Mouse (Mus musculus) lung, adult 18-20 months (tissue): Measurements from ENCODE around the gene Cdca7l.

Experiments used
- DNase-seq, 2 experiments: peaks; one replicate each; pipeline ENCODE4 v3.0.0; 2022; ENCODE audit warnings: mixed read lengths in 2 of 2

The Cdca7l gene

GRCm38 (mm10) chr12:117810074-117810473 is 6.0 kb downstream of the Cdca7l start:
- DNase-seq = no peak

DNA sequence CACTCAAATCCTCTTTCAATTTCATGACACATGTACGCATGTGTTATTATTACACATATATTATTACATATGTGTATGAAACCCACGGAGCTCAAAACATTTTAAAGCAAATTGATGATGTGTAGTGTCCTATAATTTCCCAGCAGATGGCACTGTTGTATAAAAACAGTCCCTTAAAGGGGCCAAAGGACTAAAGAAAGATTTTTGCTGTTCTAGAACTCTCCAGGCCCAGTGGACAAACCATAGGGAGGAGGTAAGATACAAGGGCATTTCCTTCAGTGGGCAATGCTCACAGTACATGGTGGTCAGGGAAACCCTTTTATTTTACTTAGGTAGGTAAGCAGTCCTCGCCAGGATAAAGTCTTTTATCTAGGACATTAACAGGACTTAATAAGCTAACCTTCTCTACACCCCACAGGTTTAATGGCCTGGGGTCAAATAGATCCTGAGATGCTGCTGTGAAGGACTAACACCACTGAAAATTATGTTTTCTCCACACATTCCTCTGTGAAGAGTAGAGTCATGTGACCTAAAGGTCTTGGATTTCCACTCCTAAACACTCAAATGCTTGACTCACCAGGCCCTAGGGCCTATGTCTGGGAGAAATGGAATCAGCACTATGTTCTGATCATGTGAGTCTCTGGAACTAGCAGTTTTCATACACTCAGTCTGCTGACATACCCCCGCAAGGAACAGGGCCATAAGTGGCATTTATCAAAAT is 16.2 kb downstream of the Cdca7l start:
- DNase-seq = no peak

- no peak for DNase-seq
Observed at GRCm38 (mm10) chr12:117820859-117821221, 16.8 kb downstream of the Cdca7l start.

GRCm38 (mm10) chr12:117821394-117821793 is 17.3 kb downstream of the Cdca7l start:
- no peak for DNase-seq

DNA sequence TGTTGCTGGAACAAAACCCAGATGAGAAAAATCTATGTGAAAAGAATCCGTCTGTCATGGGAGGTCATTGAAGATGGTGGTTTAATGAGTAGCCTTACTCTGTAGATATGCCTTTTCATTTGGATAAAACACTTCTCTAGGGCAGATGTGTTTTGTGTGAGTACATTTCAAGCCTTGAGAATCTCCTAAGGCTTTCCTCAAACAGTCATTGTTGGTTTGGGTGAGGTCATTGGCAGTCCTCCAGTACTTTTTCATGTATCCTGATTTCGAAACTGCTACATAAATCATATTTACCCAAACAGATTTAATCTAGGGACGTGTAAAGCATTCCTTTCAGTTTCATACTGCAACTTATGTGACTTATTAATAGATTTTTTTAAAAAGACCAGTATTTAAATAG is 24.3 kb downstream of the Cdca7l start:
- peak; percentile 20 to 73 for DNase-seq

GRCm38 (mm10) chr12:117831351-117831961 is 27.4 kb downstream of the Cdca7l start:
- DNase-seq = no peak

- no peak for DNase-seq
Observed at GRCm38 (mm10) chr12:117832190-117832589, 28.1 kb downstream of the Cdca7l start.

GRCm38 (mm10) chr12:117834652-117835051 is 30.6 kb downstream of the Cdca7l start:
- no peak for DNase-seq

DNA sequence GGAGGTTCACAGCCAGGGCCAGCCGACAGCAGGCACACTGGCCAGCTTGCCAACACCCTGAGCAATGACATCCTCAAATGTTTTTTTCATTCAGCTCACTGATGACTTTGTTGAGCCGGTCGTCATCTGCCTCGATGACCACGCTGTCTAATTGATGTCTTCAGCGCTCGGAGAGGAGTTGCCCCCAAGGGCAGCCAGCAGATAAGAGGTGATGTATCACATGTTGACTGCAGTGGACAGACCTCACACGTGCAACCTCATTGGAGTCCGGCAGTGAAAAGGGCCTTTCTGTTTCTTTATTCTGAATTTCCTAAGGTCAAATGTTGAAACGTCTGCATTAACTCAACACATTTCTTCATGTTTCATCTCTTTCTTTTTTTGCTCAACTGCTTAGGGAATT is 31.3 kb downstream of the Cdca7l start:
- DNase-seq = no peak

- no peak for DNase-seq
Observed at GRCm38 (mm10) chr12:117837376-117837775, 33.3 kb downstream of the Cdca7l start.

- DNase-seq = no peak
Observed at GRCm38 (mm10) chr12:117840705-117841104, 36.6 kb downstream of the Cdca7l start.

DNA sequence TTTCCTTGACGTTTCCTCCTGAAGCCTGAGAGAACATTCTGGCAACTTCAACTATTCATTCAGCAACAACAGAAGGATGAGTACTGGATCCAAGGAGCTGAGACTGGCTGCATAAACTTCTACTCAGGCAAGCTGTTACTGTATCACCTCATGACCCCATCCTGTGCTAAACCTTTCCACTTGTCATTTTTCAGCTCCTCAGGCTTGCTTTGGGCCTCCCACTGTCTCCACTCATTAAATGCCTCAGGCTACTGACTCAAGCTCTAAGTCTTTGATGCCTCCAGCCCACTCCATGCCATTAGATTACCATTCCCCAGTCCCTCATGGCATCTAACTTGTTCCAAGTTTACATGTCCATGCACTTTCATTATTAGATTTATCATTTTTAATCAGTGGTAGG is 38.6 kb downstream of the Cdca7l start:
- no peak for DNase-seq

DNA sequence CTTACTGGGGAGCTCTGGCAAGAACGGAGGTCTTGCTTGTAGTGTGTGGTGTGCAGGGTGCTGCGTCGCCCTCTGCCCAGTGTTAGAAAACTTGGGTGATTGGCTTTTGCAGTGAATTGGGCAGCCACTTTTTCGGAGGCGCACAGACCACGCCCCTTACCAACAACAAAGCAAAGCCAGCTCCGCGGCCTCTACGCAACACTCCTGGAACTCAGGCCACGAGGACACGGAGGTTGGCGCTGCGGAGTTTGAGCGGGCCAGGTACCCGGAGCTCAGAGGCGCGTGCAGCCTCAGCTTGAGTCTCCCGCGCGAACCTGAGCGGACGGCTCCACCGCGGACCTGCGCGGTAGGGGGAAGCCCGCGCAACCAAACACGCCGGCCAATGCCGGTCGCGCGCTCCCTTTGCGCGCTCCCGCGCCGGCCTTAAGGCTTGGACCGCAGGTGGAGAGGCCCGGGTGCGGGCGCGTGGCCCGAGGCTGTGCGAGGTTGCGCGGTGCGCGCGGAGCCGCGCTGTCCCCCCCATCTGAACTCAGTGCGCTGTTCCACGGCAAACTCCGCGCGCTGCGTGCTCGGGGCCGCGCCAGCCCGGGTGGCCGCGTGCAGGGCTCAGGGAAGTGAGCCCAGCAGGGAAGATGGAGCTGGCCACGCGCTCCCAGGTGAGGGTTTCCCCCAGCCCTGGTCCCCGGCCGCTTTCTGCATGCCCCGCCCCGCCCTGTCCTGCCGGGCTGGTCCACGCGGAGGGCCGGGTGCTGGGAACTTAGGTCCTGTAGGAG is 39.4 kb downstream of the Cdca7l start:
- peak; percentile 23 to 37 for DNase-seq

- DNase-seq = no peak
Observed at GRCm38 (mm10) chr12:117844075-117844408, 40.0 kb downstream of the Cdca7l start.

GRCm38 (mm10) chr12:117844917-117845316 is 40.8 kb downstream of the Cdca7l start:
- DNase-seq = no peak

DNA sequence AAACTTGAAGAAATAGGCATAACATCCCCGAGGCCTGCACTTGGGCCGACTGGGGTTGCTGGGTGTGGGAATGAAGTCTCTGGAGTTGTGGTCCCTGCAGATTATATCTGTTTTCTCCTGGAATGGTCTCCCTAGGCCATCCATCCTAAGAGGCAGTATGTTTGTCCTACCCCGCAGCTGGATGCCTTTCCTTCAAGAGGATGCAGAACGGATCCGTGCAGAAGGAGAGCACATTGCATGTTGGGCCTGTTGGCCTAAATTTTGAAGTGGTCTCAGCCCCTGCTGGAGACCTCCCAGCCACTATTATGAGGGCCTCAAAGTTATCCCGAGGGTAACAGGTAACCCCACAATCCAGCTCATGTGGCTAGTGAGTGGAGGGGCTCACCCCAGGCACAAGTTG is 44.5 kb downstream of the Cdca7l start:
- no peak for DNase-seq

DNA sequence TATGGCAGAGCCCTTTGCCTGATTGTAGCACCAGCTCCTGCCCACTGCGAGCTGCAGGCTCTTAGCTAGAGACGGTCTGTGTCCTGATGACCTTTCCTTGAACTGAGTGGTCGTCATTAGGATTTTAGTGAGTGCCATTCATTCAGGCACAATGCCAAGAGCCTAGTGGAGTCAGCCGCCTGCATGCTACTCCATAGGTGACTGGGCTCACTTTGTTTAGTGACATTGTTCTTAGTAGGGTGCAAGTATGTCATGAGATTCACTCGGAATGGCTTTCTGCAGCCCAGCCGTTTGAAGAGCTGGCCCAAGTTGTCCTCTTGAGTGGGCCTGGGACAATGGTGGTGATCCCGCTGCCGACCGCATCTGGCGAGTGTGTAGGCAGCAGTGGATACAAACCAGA is 46.4 kb downstream of the Cdca7l start:
- DNase-seq = no peak

DNA sequence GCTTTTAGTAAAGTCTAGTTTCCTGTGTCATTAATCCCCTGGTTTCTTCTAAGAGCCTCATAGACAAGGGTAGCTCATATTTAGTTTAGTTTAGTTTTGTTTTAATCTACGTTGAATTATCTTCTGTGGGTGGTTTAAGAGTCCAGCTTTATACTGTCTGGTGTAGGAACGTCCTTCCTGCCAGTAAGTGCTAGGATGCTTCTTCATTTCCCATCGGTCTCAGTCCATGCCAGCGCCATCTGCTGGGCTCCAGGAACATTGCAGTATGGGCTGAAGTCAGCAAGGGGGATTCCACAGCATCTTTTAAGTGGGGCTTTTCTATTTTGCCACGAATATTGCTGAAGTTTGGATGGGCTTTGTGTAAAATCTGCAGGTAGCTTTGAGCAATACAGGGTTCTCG is 49.2 kb downstream of the Cdca7l start:
- DNase-seq = peak; percentile 38 to 52

GRCm38 (mm10) chr12:117857023-117857422 is 52.9 kb downstream of the Cdca7l start:
- DNase-seq = no peak

DNA sequence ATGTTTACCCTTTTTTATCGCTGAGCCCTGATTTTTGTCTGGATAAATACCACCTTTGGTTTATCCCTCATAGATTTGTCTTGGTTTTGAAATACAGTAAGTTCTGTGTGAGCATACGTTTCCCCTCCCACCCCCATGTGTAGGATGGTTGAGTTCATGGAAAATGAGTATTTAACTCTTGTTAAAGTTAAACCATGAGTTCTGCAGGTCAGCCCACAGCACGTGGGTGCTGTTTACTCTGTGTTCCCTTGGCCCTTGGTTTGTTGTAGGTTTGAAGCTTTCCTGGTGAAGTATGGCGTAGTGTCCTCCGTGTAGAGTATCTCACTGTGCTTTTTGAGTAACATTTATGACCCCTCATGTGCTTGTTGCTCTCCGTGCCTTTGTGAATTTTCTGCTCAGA is 53.8 kb downstream of the Cdca7l start:
- no peak for DNase-seq

DNA sequence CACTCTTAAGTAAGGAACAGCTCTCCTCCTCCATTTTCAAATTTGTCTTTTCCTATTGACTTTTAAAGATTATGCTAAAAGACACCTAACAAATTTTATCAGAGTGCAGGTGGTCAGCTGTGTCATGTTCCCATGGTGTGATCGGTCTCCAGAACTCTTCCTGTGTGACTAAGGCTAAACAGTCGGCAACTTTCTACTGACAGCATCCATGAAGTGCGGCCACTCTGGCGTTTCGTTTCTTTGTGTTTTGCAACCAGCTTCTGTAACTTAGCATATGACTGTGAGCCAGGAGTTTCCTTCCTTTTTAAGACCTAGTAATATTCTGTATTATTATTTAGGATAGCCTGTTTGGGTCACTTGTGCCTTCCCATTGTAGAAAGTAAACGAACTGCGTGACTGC is 56.8 kb downstream of the Cdca7l start:
- no peak for DNase-seq

DNA sequence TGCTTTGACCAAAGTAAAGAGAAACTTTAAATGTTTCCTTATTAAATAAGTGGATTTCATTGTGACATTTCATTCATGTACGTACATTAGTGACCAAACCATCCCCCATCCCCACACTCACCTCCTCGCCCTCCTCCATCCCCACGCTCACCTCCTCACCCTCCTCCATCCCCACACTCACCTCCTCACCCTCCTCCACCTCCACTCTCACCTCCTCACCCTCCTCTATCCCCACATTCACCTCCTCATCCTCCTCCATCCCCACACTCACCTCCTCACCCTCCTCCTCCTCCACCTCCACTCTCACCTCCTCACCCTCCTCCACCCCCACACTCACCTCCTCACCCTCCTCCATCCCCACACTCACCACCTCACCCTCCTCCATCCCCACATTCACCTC is 57.2 kb downstream of the Cdca7l start:
- no peak for DNase-seq

GRCm38 (mm10) chr12:117862655-117863054 is 58.6 kb downstream of the Cdca7l start:
- DNase-seq = no peak
